Mouse (Mus musculus) frontal cortex, postnatal 36 days (tissue): Measurements from ENCODE around the gene Vps8.
A peak's percentile ranks its signal among the peaks of the same experiment; 100 is the strongest.

Experiments used
- DNase-seq, 2 experiments: peaks; one replicate each; pipeline ENCODE4 v3.0.0; 2022; ENCODE audit warnings: low spot score in 2 of 2

Vps8 gene

GRCm38 (mm10) chr16:21422645-21423545 lies at the start of gene Vps8:
Vps8 (plus strand) TSS chr16:21423118.
- DNase-seq, result peak; percentile 84 to 88

- DNase-seq, result peak; percentile 55 to 70
These were observed 49.5 kb upstream of the Vps8 start for GRCm38 (mm10) chr16:21373316-21373960.

- peak; percentile 46 to 55 for DNase-seq
These were observed 48.9 kb upstream of the Vps8 start for GRCm38 (mm10) chr16:21374067-21374466.

DNA sequence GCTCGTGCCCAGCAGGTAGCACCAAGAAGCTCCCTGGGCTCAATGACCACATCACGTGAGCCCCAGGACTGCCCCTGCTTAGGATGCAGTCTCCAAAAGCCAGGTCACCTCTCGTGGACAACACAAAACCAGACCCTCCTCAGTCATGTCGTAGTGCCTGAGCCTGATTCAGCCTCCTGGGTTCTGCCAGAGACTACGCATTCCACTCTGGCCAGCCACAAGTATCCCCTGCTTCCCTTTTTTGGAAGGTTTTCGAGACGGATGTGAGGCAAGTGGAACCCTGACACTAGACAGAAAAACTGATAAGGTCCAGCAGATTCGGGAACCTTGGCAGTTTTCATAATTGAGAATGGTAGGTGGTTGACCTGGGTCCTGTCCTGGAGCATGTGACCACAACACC lies 47.8 kb upstream of the Vps8 start:
- no peak for DNase-seq

DNA sequence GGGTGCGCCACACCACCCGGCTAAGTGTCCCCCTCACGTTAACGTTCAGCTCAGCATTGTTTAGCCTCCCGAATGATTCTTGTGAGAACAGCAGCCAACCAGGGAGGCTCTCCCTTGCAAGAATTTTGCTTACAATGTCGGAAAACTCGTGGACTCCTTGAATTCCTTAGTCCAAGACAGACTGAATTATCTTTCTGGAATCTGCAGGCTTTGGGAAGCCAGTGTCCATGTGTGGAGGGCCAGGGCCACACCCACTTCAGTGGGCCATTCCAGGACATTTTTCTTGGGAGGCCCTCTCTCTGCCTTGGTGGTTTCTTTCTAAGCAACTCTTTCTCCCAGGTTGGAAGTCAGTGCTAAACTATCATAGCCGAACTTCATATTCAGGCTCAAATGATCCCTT lies 46.6 kb upstream of the Vps8 start:
- DNase-seq, result no peak

- no peak for DNase-seq
These were observed 45.8 kb upstream of the Vps8 start for GRCm38 (mm10) chr16:21376949-21377604.

- DNase-seq, result no peak
These were observed 45.3 kb upstream of the Vps8 start for GRCm38 (mm10) chr16:21377605-21377968.

DNA sequence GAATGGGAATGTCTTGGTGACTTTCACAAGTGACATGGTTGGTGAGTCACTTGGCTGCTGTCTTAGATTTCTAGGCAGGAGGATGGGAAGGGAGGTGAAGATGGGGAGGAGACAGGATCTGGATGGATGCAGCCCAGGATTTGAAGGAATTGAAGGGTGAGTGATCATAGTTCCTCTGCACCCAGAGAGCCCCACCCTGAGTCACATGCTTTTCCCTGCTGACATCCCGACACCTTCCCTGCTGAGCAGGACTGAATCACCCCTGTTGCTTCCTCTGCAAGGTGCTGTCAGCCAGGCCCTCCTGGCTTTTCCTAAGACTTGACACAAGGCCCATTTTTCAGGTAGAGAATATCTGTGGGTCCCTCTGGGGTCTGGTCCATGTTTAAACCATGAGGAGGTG lies 41.4 kb upstream of the Vps8 start:
- no peak for DNase-seq

DNA sequence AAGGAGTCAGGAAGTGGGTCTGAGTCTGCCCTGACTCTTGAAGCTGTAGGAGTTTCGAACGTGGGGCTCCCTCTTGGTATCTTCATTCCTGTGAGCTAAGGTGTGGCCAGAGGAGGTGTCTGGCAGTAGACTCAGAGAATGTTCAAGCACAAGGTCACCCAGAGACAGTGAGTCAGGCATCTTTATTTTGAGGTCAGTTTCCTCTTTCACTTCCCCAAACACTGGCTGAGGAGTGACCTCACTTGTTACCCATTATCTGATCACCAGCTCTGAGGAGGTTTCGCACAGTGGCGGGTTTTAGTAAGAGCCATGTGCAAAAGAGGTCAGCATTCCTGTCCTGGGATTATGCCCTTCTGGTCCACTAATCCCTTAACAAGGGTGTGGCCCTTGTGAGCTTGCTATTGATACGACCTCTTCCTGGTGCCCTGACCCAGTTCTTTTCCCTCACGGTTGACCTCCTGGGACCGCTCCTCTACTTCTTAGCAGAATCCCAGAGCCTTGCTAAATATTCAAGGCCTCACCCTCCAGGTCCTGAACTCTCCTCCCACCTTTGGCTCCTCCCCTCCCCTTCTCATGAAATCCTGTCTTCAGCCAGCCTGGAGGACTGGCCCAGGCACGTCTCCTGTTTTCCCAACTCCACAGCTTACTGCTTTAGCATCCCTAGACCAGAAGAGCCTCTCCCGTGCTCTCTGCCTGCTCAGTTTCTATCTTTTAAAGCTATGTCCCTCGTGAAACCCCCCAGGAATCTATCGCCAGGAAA lies 40.6 kb upstream of the Vps8 start:
- DNase-seq, result no peak

GRCm38 (mm10) chr16:21385926-21386881 lies 36.7 kb upstream of the Vps8 start:
- DNase-seq, result no peak

DNA sequence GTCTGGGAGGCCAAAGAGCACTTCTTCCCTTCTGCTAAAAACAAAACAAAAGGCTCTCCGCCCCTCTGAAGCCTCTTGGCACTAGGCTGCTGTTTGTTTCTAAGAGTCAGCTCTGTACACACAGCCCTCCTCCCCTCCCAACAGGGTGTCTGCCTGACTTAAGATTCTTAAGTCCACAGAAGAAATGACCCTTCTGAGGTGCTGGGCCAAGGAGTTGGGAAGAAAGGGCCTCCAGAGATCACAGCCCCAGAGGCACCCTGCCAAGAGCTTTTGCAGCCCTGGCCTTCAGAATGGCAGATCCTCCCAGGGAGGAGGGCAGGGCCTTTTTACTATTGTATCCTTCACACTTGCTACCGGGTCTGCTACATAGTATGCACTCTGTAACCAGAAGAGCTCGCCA lies 33.6 kb upstream of the Vps8 start:
- no peak for DNase-seq

DNA sequence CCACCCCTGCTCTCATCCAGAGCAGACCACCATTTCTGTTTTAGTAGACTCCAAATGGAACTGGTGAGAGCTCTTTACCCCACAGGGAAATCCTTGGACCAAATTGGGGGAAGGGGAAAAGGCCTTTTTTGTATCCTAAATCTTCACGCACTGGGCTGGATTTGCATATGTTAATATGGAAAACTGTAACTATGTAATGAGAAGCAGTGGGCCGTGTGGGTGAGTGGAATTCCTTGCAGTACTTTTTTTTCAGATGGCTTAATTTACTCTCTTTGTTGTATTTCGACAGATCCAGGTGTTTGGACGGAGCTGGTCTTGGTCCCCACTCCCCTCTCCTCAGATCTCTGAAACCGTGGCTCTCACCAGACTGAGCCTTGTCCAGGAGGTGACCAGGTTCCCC lies 32.2 kb upstream of the Vps8 start:
- DNase-seq, result no peak

DNA sequence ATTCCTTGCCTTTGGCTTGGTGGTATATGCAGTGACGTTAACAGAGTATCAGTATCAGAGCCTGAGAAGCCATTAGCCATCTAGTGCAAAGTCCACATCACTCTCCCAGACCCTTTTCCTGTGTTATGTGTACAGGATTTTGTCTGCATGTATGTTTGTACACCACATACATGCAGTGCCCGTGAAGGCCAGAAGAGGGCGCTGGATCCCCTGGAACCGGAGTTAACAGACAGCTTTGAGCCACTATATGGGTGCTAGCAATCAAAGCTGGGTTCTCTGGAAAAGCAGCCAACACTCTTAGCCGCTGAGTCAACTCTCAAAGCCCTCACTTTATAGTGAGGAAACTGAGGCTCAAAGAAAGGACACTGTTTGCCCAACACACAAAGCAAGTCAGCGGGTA lies 30.8 kb upstream of the Vps8 start:
- no peak for DNase-seq

DNA sequence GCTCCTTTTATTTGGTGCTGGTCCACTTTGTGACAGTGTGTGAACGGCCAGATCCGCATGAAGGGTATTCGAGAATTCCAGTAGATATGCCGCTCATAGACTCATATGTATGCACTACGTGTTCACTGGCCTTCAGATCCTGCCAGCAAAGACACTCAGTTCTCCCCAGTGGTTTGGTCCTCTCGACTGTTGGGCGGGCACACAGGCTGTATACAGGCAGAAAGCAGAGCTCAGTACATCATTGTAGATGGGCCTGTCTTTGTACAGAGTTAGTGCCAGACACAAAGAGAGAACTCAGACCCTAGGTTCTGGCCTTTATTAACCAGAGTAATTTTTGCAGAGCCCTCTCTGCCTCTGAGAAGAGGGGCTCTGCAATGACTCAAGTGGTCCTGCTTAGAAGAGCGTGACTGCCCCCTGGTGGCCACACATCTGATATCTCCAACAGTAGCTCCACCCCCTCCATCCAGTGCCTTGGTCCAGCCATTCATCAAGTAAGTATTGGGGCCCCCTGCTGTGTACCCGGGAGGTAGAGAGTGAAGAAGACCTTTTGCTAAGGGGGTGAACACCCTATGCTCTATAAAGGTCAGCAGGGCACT lies 30.3 kb upstream of the Vps8 start:
- DNase-seq, result peak; percentile 85 to 90

DNA sequence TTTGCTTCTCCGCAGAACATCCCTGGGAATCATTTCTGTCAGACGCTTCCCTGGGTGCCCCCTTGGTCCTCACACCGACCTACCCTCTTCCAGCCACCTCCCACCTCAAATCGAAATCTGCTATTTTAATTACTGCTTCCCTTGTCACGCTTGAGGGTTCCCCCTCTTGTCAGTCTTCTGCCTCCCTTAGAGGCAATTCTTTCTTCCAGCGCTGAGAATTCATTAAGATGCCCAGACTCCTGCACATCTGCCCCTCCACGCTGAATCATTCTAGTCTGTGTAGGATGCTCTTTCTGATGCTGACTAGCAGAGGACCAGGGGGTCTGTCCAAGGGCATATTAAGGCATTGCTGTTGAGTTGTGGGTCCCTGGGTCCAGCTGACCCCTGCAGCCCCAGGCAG lies 27.4 kb upstream of the Vps8 start:
- no peak for DNase-seq

GRCm38 (mm10) chr16:21397681-21398080 lies 25.2 kb upstream of the Vps8 start:
- no peak for DNase-seq

DNA sequence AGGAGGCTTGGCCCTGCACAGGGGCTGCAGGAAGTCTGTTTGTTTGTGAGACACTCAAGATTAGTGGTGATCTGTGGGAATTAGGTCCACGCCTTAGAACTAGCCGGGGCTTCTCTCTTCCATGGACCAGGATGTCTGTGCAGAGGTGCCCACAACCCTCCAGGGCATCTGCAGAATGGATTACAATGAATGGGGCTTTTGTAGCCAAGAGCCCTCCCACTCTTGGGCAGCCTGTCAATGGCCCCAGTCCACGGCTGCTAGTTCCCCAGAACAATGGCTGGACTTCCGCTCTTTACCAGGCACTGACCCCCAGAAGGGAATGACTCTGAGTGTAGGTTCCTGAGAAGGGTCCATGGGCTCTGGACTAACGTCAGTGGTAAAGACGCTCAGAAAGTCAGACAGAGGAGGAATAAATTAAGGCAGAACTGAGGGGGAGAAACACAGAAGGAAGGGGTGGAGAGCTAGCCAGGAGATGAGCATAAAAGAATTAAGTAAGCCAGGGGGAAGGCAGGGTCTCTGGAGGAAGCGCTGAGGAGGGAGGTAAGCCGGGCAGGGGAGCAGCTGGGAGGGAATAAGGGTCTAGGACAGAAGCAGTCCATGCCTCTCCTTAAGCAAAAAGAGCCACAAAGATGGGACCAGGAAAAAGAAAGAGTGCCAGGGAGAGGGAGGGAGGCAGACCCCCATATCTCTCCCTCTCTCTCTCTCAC lies 24.4 kb upstream of the Vps8 start:
- DNase-seq, result no peak

GRCm38 (mm10) chr16:21399942-21400341 lies 23.0 kb upstream of the Vps8 start:
- DNase-seq, result no peak

GRCm38 (mm10) chr16:21402068-21402467 lies 20.9 kb upstream of the Vps8 start:
- peak in 1 of 2 experiments; percentile 57 for DNase-seq

DNA sequence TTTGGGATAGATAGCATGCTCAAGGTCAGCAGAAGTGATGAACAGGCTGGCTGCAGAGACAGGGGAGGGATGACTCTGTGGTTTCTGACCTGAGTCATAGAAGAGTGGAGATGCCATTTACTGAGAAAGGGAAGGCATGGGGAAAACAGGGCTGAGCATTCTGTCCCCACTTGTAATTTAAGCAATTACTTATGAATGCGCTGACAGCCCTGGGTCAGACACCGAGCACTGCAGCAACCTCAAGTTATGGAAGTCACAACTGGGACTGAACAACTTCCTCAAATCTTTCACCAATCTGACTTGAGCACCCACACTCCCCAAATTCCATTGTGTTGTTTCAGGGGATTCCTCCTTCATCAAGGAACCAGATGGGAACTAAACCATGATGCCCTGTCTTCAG lies 19.5 kb upstream of the Vps8 start:
- no peak for DNase-seq
